In the genomic region with DNA sequence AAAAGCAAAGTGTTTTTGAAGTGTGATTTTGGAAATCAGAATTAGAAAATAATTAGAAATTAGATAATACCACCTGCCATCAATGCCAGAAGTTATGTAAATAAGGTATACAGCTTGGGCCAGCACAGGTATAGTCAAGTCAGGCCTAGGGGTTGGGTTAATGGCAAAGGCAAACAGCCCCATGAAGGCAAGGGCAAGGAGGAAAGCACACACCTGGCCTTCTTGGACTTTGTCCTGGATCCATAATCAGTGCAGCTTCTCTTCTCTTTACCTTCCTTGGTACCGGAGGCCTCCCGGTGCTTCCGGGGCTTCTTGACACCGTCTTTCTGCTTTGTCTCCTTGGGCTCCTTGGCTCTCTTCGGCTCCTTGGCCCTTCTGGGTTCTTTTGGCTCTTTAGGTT, we compare ENCODE assay signal across 22 mouse cellular contexts. TPM values are rescaled to one million over a fixed set of nuclear protein-coding genes. Genes with fewer than 3 reads are reported as not detected.
DNase-seq lines count a peak whose midpoint lies in the region; ATAC-seq and TF ChIP-seq lines count a peak whose summit lies in the region.
"Had no signal": no experiment of that assay in that cellular context is flagged by ENCODE, and none has a peak within 500 bp of the region (broad histone marks: within the 10 kb centered on the region; RNA-seq: fewer than 3 reads in every experiment).

No protein-coding gene starts in this region.

- no peaks in the 10 kb centered on the region for H3K27me3 ChIP-seq in intestine, embryonic 16.5 days (replicated peaks; ENCODE audit: control insufficient read depth, insufficient read depth, low read length)
- H3K27me3 ChIP-seq in stomach, postnatal 0 days (ENCODE audit: control insufficient read depth, insufficient read depth, low read length), result no peaks in the 10 kb centered on the region
- H3K27me3 ChIP-seq in kidney, adult 2 months (replicated peaks; ENCODE audit: control insufficient read depth, insufficient read depth, low read length), result no peaks in the 10 kb centered on the region
- H3K27me3 ChIP-seq in forebrain, embryonic 10.5 days (ENCODE audit: poor library complexity, severe bottlenecking), result no peaks in the 10 kb centered on the region
- H3K27me3 ChIP-seq: embryonic facial prominence, embryonic 13.5 days; embryonic facial prominence, embryonic 15.5 days; forebrain, embryonic 13.5 days; forebrain, embryonic 15.5 days had no signal

- no peak overlapping the region for H3K4me2 ChIP-seq in intestine, embryonic 16.5 days (ENCODE audit: low read depth, low read length)
- H3K4me2 ChIP-seq in stomach, postnatal 0 days (replicated peaks; ENCODE audit: low read depth), result no peak overlapping the region
- H3K4me2 ChIP-seq: embryonic facial prominence, embryonic 13.5 days; embryonic facial prominence, embryonic 15.5 days; forebrain, embryonic 13.5 days; forebrain, embryonic 15.5 days had no signal

- no peak overlapping the region for H3K4me3 ChIP-seq in intestine, embryonic 16.5 days (ENCODE audit: low read length)
- no peak overlapping the region for H3K4me3 ChIP-seq in stomach, postnatal 0 days (ENCODE audit: low read depth, low read length)
- H3K4me3 ChIP-seq in kidney, adult 2 months (ENCODE audit: insufficient read depth, low read depth, low read length), result no peak overlapping the region
- H3K4me3 ChIP-seq in forebrain, embryonic 10.5 days, result no peak overlapping the region
- H3K4me3 ChIP-seq: embryonic facial prominence, embryonic 13.5 days; embryonic facial prominence, embryonic 15.5 days; erythroblast, embryonic 14.5 days; forebrain, embryonic 13.5 days; forebrain, embryonic 15.5 days had no signal

- 61% methylated on average over 5 of the region's 5 CpGs for WGBS in intestine, embryonic 16.5 days
- 42% methylated on average over 5 of the region's 5 CpGs for WGBS in large intestine, adult 2 months
- WGBS in stomach, postnatal 0 days, result 75% methylated on average over 5 of the region's 5 CpGs
- WGBS in kidney, adult 2 months, result 87% methylated on average over 5 of the region's 5 CpGs
- WGBS in forebrain, embryonic 10.5 days, result 96% methylated on average over 5 of the region's 5 CpGs

- TF ChIP-seq EP300 in stomach, postnatal 0 days (optimal IDR thresholded peaks at IDR 0.05), result no peak

- H3K9me3 ChIP-seq in intestine, embryonic 16.5 days (ENCODE audit: control insufficient read depth, low read length), result no peaks in the 10 kb centered on the region
- H3K9me3 ChIP-seq in stomach, postnatal 0 days (ENCODE audit: control insufficient read depth, low read length), result no peaks in the 10 kb centered on the region
- no peaks in the 10 kb centered on the region for H3K9me3 ChIP-seq in forebrain, embryonic 10.5 days
- H3K9me3 ChIP-seq: embryonic facial prominence, embryonic 13.5 days; embryonic facial prominence, embryonic 15.5 days; forebrain, embryonic 13.5 days; forebrain, embryonic 15.5 days had no signal

- H3K36me3 ChIP-seq in intestine, embryonic 16.5 days (ENCODE audit: control insufficient read depth, insufficient read depth, low read length), result no peaks in the 10 kb centered on the region
- peaks cover 4% of the 10 kb centered on the region; the same call in 1 of the 2 replicates for H3K36me3 ChIP-seq in stomach, postnatal 0 days (ENCODE audit: control insufficient read depth, insufficient read depth, low read length)
- no peaks in the 10 kb centered on the region; the same call in 1 of the 2 replicates for H3K36me3 ChIP-seq in kidney, adult 2 months (ENCODE audit: control insufficient read depth, insufficient read depth, low read length)
- H3K36me3 ChIP-seq in forebrain, embryonic 10.5 days (replicated peaks), result peaks cover 52% of the 10 kb centered on the region

- no peak for TF ChIP-seq CTCF in stomach, postnatal 0 days (IDR thresholded peaks at IDR 0.05; ENCODE audit: low read depth)
- no peak for TF ChIP-seq CTCF in kidney, adult 2 months (conservative IDR thresholded peaks at IDR 0.05; ENCODE audit: insufficient read depth, insufficient read length, low read depth, low read length)

- H3K9ac ChIP-seq in intestine, embryonic 16.5 days (ENCODE audit: low read depth, low read length), result no peak overlapping the region
- H3K9ac ChIP-seq in stomach, postnatal 0 days (ENCODE audit: low read length), result no peak overlapping the region
- H3K9ac ChIP-seq: embryonic facial prominence, embryonic 13.5 days; embryonic facial prominence, embryonic 15.5 days; forebrain, embryonic 13.5 days; forebrain, embryonic 15.5 days had no signal

- TF ChIP-seq POLR2A in kidney, adult 2 months (IDR thresholded peaks at IDR 0.05; ENCODE audit: low read depth, low read length), result no peak

- no peak overlapping the region for H3K27ac ChIP-seq in intestine, embryonic 16.5 days (ENCODE audit: low read length)
- no peak overlapping the region for H3K27ac ChIP-seq in stomach, postnatal 0 days (replicated peaks)
- no peak overlapping the region for H3K27ac ChIP-seq in kidney, adult 2 months (ENCODE audit: insufficient read depth, low read depth, low read length)
- no peak overlapping the region for H3K27ac ChIP-seq in forebrain, embryonic 10.5 days
- H3K27ac ChIP-seq: embryonic facial prominence, embryonic 13.5 days; embryonic facial prominence, embryonic 15.5 days; forebrain, embryonic 13.5 days; forebrain, embryonic 15.5 days had no signal

- no peaks in the 10 kb centered on the region for H3K4me1 ChIP-seq in intestine, embryonic 16.5 days (ENCODE audit: control insufficient read depth, insufficient read depth, low read length)
- H3K4me1 ChIP-seq in stomach, postnatal 0 days (replicated peaks; ENCODE audit: control insufficient read depth, insufficient read depth), result no peaks in the 10 kb centered on the region
- H3K4me1 ChIP-seq in kidney, adult 2 months (ENCODE audit: control insufficient read depth, insufficient read depth, low read length), result peaks cover 4% of the 10 kb centered on the region
- no peaks in the 10 kb centered on the region for H3K4me1 ChIP-seq in forebrain, embryonic 10.5 days
- H3K4me1 ChIP-seq: embryonic facial prominence, embryonic 13.5 days; embryonic facial prominence, embryonic 15.5 days; forebrain, embryonic 13.5 days; forebrain, embryonic 15.5 days had no signal

- DNase-seq in large intestine, adult 2 months (ENCODE audit: low read depth, low spot score), result peak; percentile 19
- DNase-seq in stomach, postnatal 0 days (ENCODE audit: low spot score), result peak; percentile 37
- DNase-seq in kidney, adult 2 months, result no peak
- DNase-seq in thymus, adult 18-20 months, result no peak
- DNase-seq in lung, postnatal 4 days, result no peak
- no peak for DNase-seq in forebrain, embryonic 10.5 days (ENCODE audit: extremely low spot score, low spot score)
- DNase-seq: adrenal gland, adult 2 months; adrenal gland, postnatal 10 days; adrenal gland, postnatal 25 days; cerebellum, adult 11 months; cerebellum, adult 18-20 months; cerebellum, adult 8-10 months; cerebellum, adult 9-11 months; cerebellum, postnatal 14 days; cerebellum, postnatal 36 days; embryo, embryonic 11 days had no signal

- peak; percentile 80 for ATAC-seq in intestine, embryonic 16.5 days
- peak; percentile 87 for ATAC-seq in stomach, postnatal 0 days (ENCODE audit: low FRiP score, low TSS enrichment)
- ATAC-seq: forebrain, embryonic 13.5 days; forebrain, embryonic 15.5 days had no signal

RNA-seq across cellular contexts. Expression of a gene that starts 56.7 kb away (rescaled TPM):
- 14.7 and 16.1 TPM in 2 replicates for polyA plus RNA-seq in intestine, embryonic 16.5 days (2015; fragmentation: Nextera tagmentation; extraction: Ambion mirVana)
- polyA plus RNA-seq in large intestine, adult 2 months (2012; rRNA removed), result 2.7 and 6.2 TPM in 2 replicates
- 11.9 and 13.2 TPM in 2 replicates for polyA plus RNA-seq in stomach, postnatal 0 days (2015; fragmentation: Nextera tagmentation; extraction: Ambion mirVana)
- polyA plus RNA-seq in kidney, adult 2 months (2012; rRNA removed), result 7.7 and 9.4 TPM in 2 replicates
- polyA plus RNA-seq in forebrain, embryonic 10.5 days (2016; fragmentation: Nextera tagmentation; extraction: Ambion mirVana), result 27.2 and 31.0 TPM in 2 replicates

Comparison
In these comparisons a context has a peak if more than half of its experiments do, and no peak if none do; other contexts are left out.
1. DNase-seq: peak in large intestine, adult 2 months (single experiment) and stomach, postnatal 0 days (single experiment); none in kidney, adult 2 months (single experiment), thymus, adult 18-20 months (0 of 2), lung, postnatal 4 days (0 of 2) and forebrain, embryonic 10.5 days (single experiment).